Mouse (Mus musculus): ENCODE data around the gene Btbd3. TPM values are rescaled to one million over a fixed set of nuclear protein-coding genes. Genes with fewer than 3 reads are reported as not detected.

Btbd3 gene
- polyA plus RNA-seq, 1 experiment from 2014 or later: 14.2 TPM

DNA sequence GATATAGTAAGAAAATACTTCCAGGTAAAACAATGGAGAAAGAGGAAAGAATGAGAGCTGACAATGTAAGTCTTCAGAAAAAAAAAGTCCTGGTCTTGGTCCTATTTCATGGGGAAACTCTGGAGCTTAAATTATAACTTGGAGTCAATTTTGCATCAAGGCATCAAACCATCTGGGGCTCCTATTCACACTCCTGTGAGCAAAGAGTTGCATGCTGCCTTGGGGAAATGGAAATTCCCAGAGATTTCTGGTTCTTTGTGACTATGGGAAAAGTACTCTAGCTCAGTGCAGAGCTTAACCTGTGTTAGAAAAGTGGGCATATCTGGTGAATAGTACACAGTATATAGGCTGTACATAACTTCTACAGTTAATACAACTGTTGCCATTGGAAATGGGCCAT, 356.0 kb downstream of the Btbd3 start:
- no peaks in the 10 kb centered on the region for H3K4me1 ChIP-seq (ENCODE audit: control insufficient read depth in 2 of 2, insufficient read depth in 2 of 2, low read length in 2 of 2)
- no peaks in the 10 kb centered on the region for H3K27me3 ChIP-seq (ENCODE audit: control insufficient read depth, insufficient read depth, low read length)
- no peak overlapping the region for H3K27ac ChIP-seq (replicated peaks in 1 of 2; ENCODE audit: control insufficient read depth in 1 of 2, insufficient read depth in 1 of 2, low read depth in 2 of 2, low read length in 2 of 2)
- no peaks in the 10 kb centered on the region for H3K9me3 ChIP-seq (ENCODE audit: control insufficient read depth, low read length)
- ATAC-seq (ENCODE audit: insufficient number of reproducible peaks, insufficient read depth, low FRiP score, low read depth): no peak
- H3K4me3 ChIP-seq (ENCODE audit: control insufficient read depth in 1 of 2, insufficient read depth in 1 of 2, low read depth in 1 of 2, low read length in 2 of 2): no peak overlapping the region
- H3K4me2 ChIP-seq (ENCODE audit: low read length): no peak overlapping the region
- no peak overlapping the region for H3K9ac ChIP-seq (ENCODE audit: low read length)
- no peaks in the 10 kb centered on the region for H3K36me3 ChIP-seq (ENCODE audit: control insufficient read depth, insufficient read depth, low read length)

DNA sequence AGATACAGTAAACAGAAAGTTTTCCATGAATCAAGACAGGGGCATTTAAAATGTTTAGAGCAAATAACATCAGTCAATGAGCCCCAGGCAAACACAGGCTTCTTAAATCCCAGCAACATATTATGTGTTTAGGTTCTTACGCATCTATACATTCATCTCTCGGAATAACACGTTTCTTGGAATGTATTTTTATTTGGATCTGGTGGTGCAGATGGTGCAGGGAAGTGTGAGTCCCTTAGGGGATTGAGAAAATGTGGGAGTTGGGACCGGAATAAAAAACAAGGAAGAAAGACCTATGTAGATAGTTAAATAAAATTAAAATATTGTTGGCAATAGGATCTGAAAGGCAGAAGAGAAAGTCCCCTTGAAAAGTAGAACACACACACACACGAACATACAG, 361.1 kb downstream of the Btbd3 start:
- Histone ChIP-seq H3K4me1 (ENCODE audit: control insufficient read depth in 2 of 2, insufficient read depth in 2 of 2, low read length in 2 of 2) (no peaks in the 10 kb centered on the region; a peak in 1 of 4 replicates), H3K27me3 (ENCODE audit: control insufficient read depth, insufficient read depth, low read length) (no peaks in the 10 kb centered on the region), H3K9me3 (ENCODE audit: control insufficient read depth, low read length) (no peaks in the 10 kb centered on the region), H3K36me3 (ENCODE audit: control insufficient read depth, insufficient read depth, low read length) (no peaks in the 10 kb centered on the region), H3K4me3 (ENCODE audit: control insufficient read depth in 1 of 2, insufficient read depth in 1 of 2, low read depth in 1 of 2, low read length in 2 of 2) (no peak overlapping the region), H3K4me2 (ENCODE audit: low read length) (no peak overlapping the region), H3K9ac (ENCODE audit: low read length) (no peak overlapping the region), H3K27ac (replicated peaks in 1 of 2; ENCODE audit: control insufficient read depth in 1 of 2, insufficient read depth in 1 of 2, low read depth in 2 of 2, low read length in 2 of 2) (no peak overlapping the region)
- no peak for ATAC-seq (ENCODE audit: insufficient number of reproducible peaks, insufficient read depth, low FRiP score, low read depth)
- 83% methylated on average over 5 of the region's 5 CpGs for WGBS

Measured in heart, embryonic 14.5 days (tissue).